Mouse (Mus musculus): ENCODE measurements around the gene Blcap. TPM values are rescaled to one million over a fixed set of nuclear protein-coding genes. Genes with fewer than 3 reads are reported as not detected.

Blcap gene
- polyA plus RNA-seq, 1 experiment from 2014 or later: 110 TPM

- ATAC-seq (ENCODE audit: low FRiP score) (no peak), DNase-seq (ENCODE audit: low spot score, missing footprints) (no peak)
- Histone ChIP-seq H3K4me3 (ENCODE audit: low read depth, low read length) (no peak overlapping the region), H3K9me3 (ENCODE audit: control insufficient read depth, low read length) (no peaks in the 10 kb centered on the region), H3K9ac (ENCODE audit: low read length) (no peak overlapping the region), H3K4me1 (ENCODE audit: control insufficient read depth, insufficient read depth, low read length) (peaks cover 6% of the 10 kb centered on the region), H3K4me2 (no peak overlapping the region), H3K27me3 (ENCODE audit: control insufficient read depth, insufficient read depth, low read length) (no peaks in the 10 kb centered on the region; the same call in 1 of the 2 replicates), H3K27ac (ENCODE audit: low read depth, low read length) (no peak overlapping the region), H3K36me3 (ENCODE audit: control insufficient read depth, insufficient read depth, low read length) (0 out of 2 replicates have a peak, but pooled peaks cover 2% of the 10 kb centered on the region)
- WGBS: 91% methylated on average over 10 of the region's 10 CpGs
Observed at GRCm38 (mm10) chr2:157552158-157552886, 18.8 kb downstream of the Blcap start.

GRCm38 (mm10) chr2:157550292-157550691 is 20.8 kb downstream of the Blcap start:
- no peak overlapping the region for H3K4me3 ChIP-seq (ENCODE audit: low read depth, low read length)
- DNase-seq (ENCODE audit: low spot score, missing footprints): no peak
- H3K9ac ChIP-seq (ENCODE audit: low read length): no peak overlapping the region
- no peak overlapping the region for H3K4me2 ChIP-seq
- peaks cover 1% of the 10 kb centered on the region for H3K27me3 ChIP-seq (ENCODE audit: control insufficient read depth, insufficient read depth, low read length)
- peaks cover 13% of the 10 kb centered on the region for H3K4me1 ChIP-seq (ENCODE audit: control insufficient read depth, insufficient read depth, low read length)
- H3K36me3 ChIP-seq (ENCODE audit: control insufficient read depth, insufficient read depth, low read length): 0 out of 2 replicates have a peak, but pooled peaks cover 2% of the 10 kb centered on the region
- no peak for ATAC-seq (ENCODE audit: low FRiP score)
- 88% methylated on average over 4 of the region's 4 CpGs for WGBS
- H3K9me3 ChIP-seq (ENCODE audit: control insufficient read depth, low read length): no peaks in the 10 kb centered on the region
- H3K27ac ChIP-seq (ENCODE audit: low read depth, low read length): no peak overlapping the region

GRCm38 (mm10) chr2:157546686-157547085 is 24.4 kb downstream of the Blcap start:
- ATAC-seq (ENCODE audit: low FRiP score): no peak
- Histone ChIP-seq H3K4me2 (no peak overlapping the region), H3K36me3 (ENCODE audit: control insufficient read depth, insufficient read depth, low read length) (0 out of 2 replicates have a peak, but pooled peaks cover 2% of the 10 kb centered on the region), H3K9ac (ENCODE audit: low read length) (no peak overlapping the region), H3K9me3 (ENCODE audit: control insufficient read depth, low read length) (no peaks in the 10 kb centered on the region), H3K27me3 (ENCODE audit: control insufficient read depth, insufficient read depth, low read length) (peaks cover 4% of the 10 kb centered on the region), H3K4me1 (ENCODE audit: control insufficient read depth, insufficient read depth, low read length) (peaks cover 29% of the 10 kb centered on the region), H3K27ac (ENCODE audit: low read depth, low read length) (no peak overlapping the region), H3K4me3 (ENCODE audit: low read depth, low read length) (no peak overlapping the region)
- DNase-seq (ENCODE audit: low spot score, missing footprints): no peak

- Histone ChIP-seq H3K27ac (ENCODE audit: low read depth, low read length) (no peak overlapping the region), H3K9me3 (ENCODE audit: control insufficient read depth, low read length) (no peaks in the 10 kb centered on the region), H3K4me1 (ENCODE audit: control insufficient read depth, insufficient read depth, low read length) (peaks cover 48% of the 10 kb centered on the region), H3K27me3 (ENCODE audit: control insufficient read depth, insufficient read depth, low read length) (peaks cover 8% of the 10 kb centered on the region), H3K9ac (ENCODE audit: low read length) (no peak overlapping the region), H3K4me3 (ENCODE audit: low read depth, low read length) (no peak overlapping the region), H3K36me3 (ENCODE audit: control insufficient read depth, insufficient read depth, low read length) (0 out of 2 replicates have a peak, but pooled peaks cover 2% of the 10 kb centered on the region), H3K4me2 (no peak overlapping the region)
- no peak for DNase-seq (ENCODE audit: low spot score, missing footprints)
- WGBS: 76% methylated on average over 9 of the region's 9 CpGs
- ATAC-seq (ENCODE audit: low FRiP score): no peak
Observed at GRCm38 (mm10) chr2:157544333-157544888, 26.7 kb downstream of the Blcap start.

GRCm38 (mm10) chr2:157542415-157542814 is 28.7 kb downstream of the Blcap start:
- H3K36me3 ChIP-seq (ENCODE audit: control insufficient read depth, insufficient read depth, low read length): no peaks in the 10 kb centered on the region
- no peaks in the 10 kb centered on the region for H3K9me3 ChIP-seq (ENCODE audit: control insufficient read depth, low read length)
- WGBS: 69% methylated on average over 4 of the region's 4 CpGs
- no peak overlapping the region for H3K4me3 ChIP-seq (ENCODE audit: low read depth, low read length)
- peak overlapping the region; percentile 25; the same call in 1 of the 2 replicates for H3K27ac ChIP-seq (ENCODE audit: low read depth, low read length)
- peak overlapping the region; percentile 40; the same call in 1 of the 2 replicates for H3K9ac ChIP-seq (ENCODE audit: low read length)
- DNase-seq (ENCODE audit: low spot score, missing footprints) (no peak), ATAC-seq (ENCODE audit: low FRiP score) (no peak)
- H3K4me2 ChIP-seq: no peak overlapping the region
- H3K4me1 ChIP-seq (ENCODE audit: control insufficient read depth, insufficient read depth, low read length): peaks cover 43% of the 10 kb centered on the region
- peaks cover 17% of the 10 kb centered on the region for H3K27me3 ChIP-seq (ENCODE audit: control insufficient read depth, insufficient read depth, low read length)

GRCm38 (mm10) chr2:157541631-157542030 is 29.4 kb downstream of the Blcap start:
- Histone ChIP-seq H3K9me3 (ENCODE audit: control insufficient read depth, low read length) (no peaks in the 10 kb centered on the region), H3K4me1 (ENCODE audit: control insufficient read depth, insufficient read depth, low read length) (peaks cover 45% of the 10 kb centered on the region), H3K36me3 (ENCODE audit: control insufficient read depth, insufficient read depth, low read length) (no peaks in the 10 kb centered on the region), H3K27ac (ENCODE audit: low read depth, low read length) (peak overlapping the region; percentile 57), H3K4me2 (no peak overlapping the region), H3K9ac (ENCODE audit: low read length) (no peak overlapping the region), H3K27me3 (ENCODE audit: control insufficient read depth, insufficient read depth, low read length) (peaks cover 17% of the 10 kb centered on the region), H3K4me3 (ENCODE audit: low read depth, low read length) (no peak overlapping the region)
- ATAC-seq (ENCODE audit: low FRiP score) (no peak), DNase-seq (ENCODE audit: low spot score, missing footprints) (no peak)
- WGBS: 47% methylated on average over 8 of the region's 8 CpGs

- Histone ChIP-seq H3K27ac (ENCODE audit: low read depth, low read length) (peak overlapping the region; percentile 57), H3K27me3 (ENCODE audit: control insufficient read depth, insufficient read depth, low read length) (peaks cover 17% of the 10 kb centered on the region), H3K9ac (ENCODE audit: low read length) (no peak overlapping the region; the same call in 1 of the 2 replicates), H3K4me2 (0 out of 2 replicates have a peak overlapping the region, but pooled peaks have one; percentile 2), H3K4me1 (ENCODE audit: control insufficient read depth, insufficient read depth, low read length) (peaks cover 42% of the 10 kb centered on the region), H3K4me3 (ENCODE audit: low read depth, low read length) (no peak overlapping the region), H3K36me3 (ENCODE audit: control insufficient read depth, insufficient read depth, low read length) (no peaks in the 10 kb centered on the region), H3K9me3 (ENCODE audit: control insufficient read depth, low read length) (no peaks in the 10 kb centered on the region)
- no peak for ATAC-seq (ENCODE audit: low FRiP score)
- 20% methylated on average over 9 of the region's 9 CpGs for WGBS
- no peak for DNase-seq (ENCODE audit: low spot score, missing footprints)
Observed at GRCm38 (mm10) chr2:157540953-157541569, 30.0 kb downstream of the Blcap start.

- H3K9ac ChIP-seq (ENCODE audit: low read length): no peak overlapping the region; the same call in 1 of the 2 replicates
- no peaks in the 10 kb centered on the region for H3K9me3 ChIP-seq (ENCODE audit: control insufficient read depth, low read length)
- WGBS: 59% methylated on average over 24 of the region's 24 CpGs
- no peak overlapping the region for H3K4me2 ChIP-seq
- ATAC-seq (ENCODE audit: low FRiP score) (peak; percentile 49; the same call in 1 of the 2 replicates), DNase-seq (ENCODE audit: low spot score, missing footprints) (no peak)
- peaks cover 18% of the 10 kb centered on the region for H3K27me3 ChIP-seq (ENCODE audit: control insufficient read depth, insufficient read depth, low read length)
- H3K36me3 ChIP-seq (ENCODE audit: control insufficient read depth, insufficient read depth, low read length): no peaks in the 10 kb centered on the region
- peak overlapping the region; percentile 5 for H3K27ac ChIP-seq (ENCODE audit: low read depth, low read length)
- peaks cover 42% of the 10 kb centered on the region for H3K4me1 ChIP-seq (ENCODE audit: control insufficient read depth, insufficient read depth, low read length)
- H3K4me3 ChIP-seq (ENCODE audit: low read depth, low read length): no peak overlapping the region
Observed at GRCm38 (mm10) chr2:157540073-157540952, 30.8 kb downstream of the Blcap start.

All from midbrain, embryonic 11.5 days (tissue).